Mouse (Mus musculus): ENCODE measurements around the gene Arl5c.

Arl5c gene

GRCm38 (mm10) chr11:97995564-97996288 is at the start of gene Arl5c:
TSS of gene Arl5c (minus strand) at chr11:97996181.
- no peak for DNase-seq

GRCm38 (mm10) chr11:98045596-98045995 is 49.6 kb upstream of the Arl5c start:
- DNase-seq: peak; percentile 53

GRCm38 (mm10) chr11:98044074-98044473 is 48.1 kb upstream of the Arl5c start:
- peak; percentile 49 for DNase-seq

GRCm38 (mm10) chr11:98042741-98043140 is 46.8 kb upstream of the Arl5c start:
- DNase-seq: peak; percentile 35

- no peak for DNase-seq
Observed at GRCm38 (mm10) chr11:98040975-98041374, 45.0 kb upstream of the Arl5c start.

GRCm38 (mm10) chr11:98037871-98038270 is 41.9 kb upstream of the Arl5c start:
- DNase-seq: no peak

- DNase-seq: peak; percentile 82
Observed at GRCm38 (mm10) chr11:98035977-98036377, 40.0 kb upstream of the Arl5c start.

GRCm38 (mm10) chr11:98034840-98035239 is 38.9 kb upstream of the Arl5c start:
- DNase-seq: no peak

GRCm38 (mm10) chr11:98034061-98034460 is 38.1 kb upstream of the Arl5c start:
- DNase-seq: no peak

GRCm38 (mm10) chr11:98031443-98031770 is 35.4 kb upstream of the Arl5c start:
- DNase-seq: no peak

GRCm38 (mm10) chr11:98030701-98031442 is 34.9 kb upstream of the Arl5c start:
- DNase-seq: peak; percentile 11

GRCm38 (mm10) chr11:98027785-98028184 is 31.8 kb upstream of the Arl5c start:
- DNase-seq: peak; percentile 16

GRCm38 (mm10) chr11:98027297-98027688 is 31.3 kb upstream of the Arl5c start:
- DNase-seq: no peak

GRCm38 (mm10) chr11:98026570-98027296 is 30.8 kb upstream of the Arl5c start, which contains the start of gene Rpl19:
TSS of gene Rpl19 (plus strand) at chr11:98026710.
- DNase-seq: peak; percentile 93

- DNase-seq: no peak
Observed at GRCm38 (mm10) chr11:98026248-98026569, 30.2 kb upstream of the Arl5c start.

GRCm38 (mm10) chr11:98024516-98024915 is 28.5 kb upstream of the Arl5c start:
- DNase-seq: peak; percentile 42

GRCm38 (mm10) chr11:98022555-98023371 is 26.8 kb upstream of the Arl5c start, which contains the start of gene Cacnb1:
TSS of gene Cacnb1 (minus strand) at chr11:98023034.
- DNase-seq: peak; percentile 71

- no peak for DNase-seq
Observed at GRCm38 (mm10) chr11:98022253-98022554, 26.2 kb upstream of the Arl5c start.

- peak; percentile 72 for DNase-seq
Observed at GRCm38 (mm10) chr11:98021565-98022252, 25.7 kb upstream of the Arl5c start.

GRCm38 (mm10) chr11:98021118-98021517 is 25.1 kb upstream of the Arl5c start:
- no peak for DNase-seq

- DNase-seq: no peak
Observed at GRCm38 (mm10) chr11:98020710-98021109, 24.7 kb upstream of the Arl5c start.

GRCm38 (mm10) chr11:98019883-98020610 is 24.1 kb upstream of the Arl5c start:
- DNase-seq: no peak

Measured in cerebellum, adult 9-11 months (tissue).